Mouse (Mus musculus): Measurements from ENCODE around the gene Siah2. TPM values are rescaled to one million over a fixed set of nuclear protein-coding genes. Genes with fewer than 3 reads are reported as not detected.

Gene Siah2
- total RNA-seq, 2 experiments from 2014 or later: 19.4 to 23.2 TPM

DNA sequence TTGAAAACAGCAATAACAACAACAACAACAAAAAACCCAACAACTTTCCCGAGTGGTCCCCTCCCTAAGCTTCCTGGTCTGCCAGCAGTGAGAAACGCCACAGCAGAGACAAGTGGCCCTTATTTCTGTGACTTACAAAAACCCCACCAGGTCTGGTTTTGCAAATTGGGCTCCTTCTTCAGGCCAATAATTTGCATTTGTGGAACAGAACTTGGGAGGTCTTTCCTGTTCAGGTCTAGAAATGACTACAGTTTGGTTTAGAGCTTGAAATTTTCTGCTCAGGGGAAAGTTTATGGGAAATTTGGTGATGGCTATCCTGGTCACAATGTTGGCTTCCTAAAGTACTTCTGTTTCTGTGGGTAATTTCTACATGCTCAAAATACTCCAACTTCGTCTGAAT lies 4.6 kb upstream of the Siah2 start:
- no peak for DNase-seq
- intact Hi-C loops (cut with DNase I): no loop called here

DNA sequence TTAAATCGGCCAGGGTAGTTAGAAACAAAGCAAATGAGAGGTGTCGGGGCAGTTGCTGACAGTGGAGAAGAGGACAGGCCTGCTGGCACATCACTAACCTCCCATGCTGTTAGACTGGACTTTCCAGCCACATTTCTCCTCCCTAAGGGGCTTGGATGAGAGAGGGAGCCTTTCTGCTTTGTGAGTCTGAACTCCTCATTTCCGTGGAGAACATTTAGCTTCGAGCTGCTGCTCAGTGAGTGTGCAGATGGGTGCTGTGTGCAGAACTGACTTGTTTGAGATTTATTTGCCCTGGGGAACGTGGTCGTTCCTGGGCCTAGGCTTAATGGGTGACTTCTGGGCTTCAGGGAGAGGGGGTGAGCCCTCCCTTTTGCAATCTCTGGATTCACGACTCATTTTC lies 3.3 kb upstream of the Siah2 start:
- intact Hi-C loops (cut with DNase I): no loop called here
- no peak for DNase-seq

- intact Hi-C loops (cut with DNase I): no loop called here
- DNase-seq: no peak
Observed at GRCm38 (mm10) chr3:58695044-58695443, 2.8 kb upstream of the Siah2 start.

DNA sequence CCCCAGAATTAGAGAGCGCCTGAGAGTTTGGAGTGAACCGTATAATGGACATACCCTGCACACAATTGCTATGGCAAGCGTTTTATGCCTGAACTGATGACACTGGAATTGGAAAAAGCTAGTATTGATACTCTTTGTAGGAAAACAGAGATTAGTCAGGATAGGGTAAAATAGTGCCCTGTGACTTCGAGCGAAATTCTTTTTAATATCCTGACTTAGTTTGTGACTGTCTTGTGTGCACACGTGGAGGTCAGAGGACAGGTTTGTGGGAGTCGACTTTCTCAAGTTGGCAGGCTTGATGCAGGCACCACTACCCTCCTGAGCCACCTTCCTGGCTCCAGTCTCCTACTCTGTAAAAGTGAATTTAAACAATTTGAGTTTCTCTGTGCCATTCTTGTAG lies 1.1 kb upstream of the Siah2 start:
- intact Hi-C loops (cut with DNase I): no loop called here

DNA sequence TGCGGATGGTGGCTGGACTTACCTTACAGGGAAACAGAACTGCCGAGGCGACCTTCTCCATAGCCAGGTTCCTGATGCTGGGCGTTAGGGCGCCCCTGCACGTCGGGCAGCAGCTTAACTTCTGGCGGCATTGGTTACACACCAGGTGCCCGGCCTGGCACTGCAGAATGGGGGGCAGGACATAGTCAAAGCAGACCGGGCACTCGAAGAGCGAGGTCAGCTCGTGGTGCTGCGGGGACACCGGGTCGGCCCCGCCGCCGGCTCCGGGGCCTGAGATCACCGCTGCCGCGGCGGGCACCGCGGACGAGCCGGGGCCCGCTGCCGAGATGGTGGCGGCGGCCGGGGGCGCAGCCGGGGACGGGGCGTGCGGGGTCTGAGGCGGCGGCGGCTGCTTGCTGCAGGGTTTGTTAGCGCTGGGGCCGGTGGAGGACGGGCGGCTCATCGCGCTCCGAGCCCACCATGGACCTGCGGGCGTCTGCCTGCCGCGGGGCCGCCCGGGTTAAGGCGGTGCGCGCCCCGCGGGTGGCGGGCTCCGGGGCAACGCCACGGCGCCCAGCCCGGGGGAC lies 743 bp downstream of the Siah2 start:
- intact Hi-C loops (cut with DNase I): no loop called here
- peak; percentile 57 for DNase-seq

More for the DNA sequence above, 1.1 kb upstream of the Siah2 start:
- DNase-seq: no peak

GRCm38 (mm10) chr3:58690619-58691373 lies 1.4 kb downstream of the Siah2 start:
- peak; percentile 79 for DNase-seq
- intact Hi-C loops (cut with DNase I): no loop called here

DNA sequence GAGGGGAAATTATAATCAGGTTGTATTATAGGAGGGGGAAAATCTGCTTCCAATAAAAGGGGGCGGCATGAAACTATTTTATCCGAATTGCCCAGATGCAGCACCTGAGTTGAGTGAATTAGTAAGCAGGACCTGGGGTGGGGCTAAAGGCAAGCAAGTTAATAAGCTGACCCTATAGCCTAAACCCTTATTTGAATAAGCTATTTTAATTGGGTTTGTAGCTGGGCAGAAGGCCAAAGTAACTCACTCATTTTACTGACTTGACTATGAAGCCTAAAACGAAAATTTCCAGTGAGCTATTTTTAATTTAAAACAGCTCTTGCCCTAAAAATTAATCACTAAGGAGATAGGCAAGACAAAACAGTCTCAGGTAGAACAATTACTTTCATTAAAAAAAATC lies 2.5 kb downstream of the Siah2 start:
- DNase-seq: no peak
- intact Hi-C loops (cut with DNase I): no loop called here

- DNase-seq: no peak
- intact Hi-C loops (cut with DNase I): no loop called here
Observed at GRCm38 (mm10) chr3:58689105-58689504, 3.1 kb downstream of the Siah2 start.

- no peak for DNase-seq
- intact Hi-C loops (cut with DNase I): no loop called here
Observed at GRCm38 (mm10) chr3:58688551-58688950, 3.6 kb downstream of the Siah2 start.

- no peak for DNase-seq
- intact Hi-C loops (cut with DNase I): no loop called here
Observed at GRCm38 (mm10) chr3:58686922-58687284, 5.3 kb downstream of the Siah2 start.

GRCm38 (mm10) chr3:58686206-58686921 lies 5.8 kb downstream of the Siah2 start:
- no peak for DNase-seq
- intact Hi-C loops (cut with DNase I): no loop called here

DNA sequence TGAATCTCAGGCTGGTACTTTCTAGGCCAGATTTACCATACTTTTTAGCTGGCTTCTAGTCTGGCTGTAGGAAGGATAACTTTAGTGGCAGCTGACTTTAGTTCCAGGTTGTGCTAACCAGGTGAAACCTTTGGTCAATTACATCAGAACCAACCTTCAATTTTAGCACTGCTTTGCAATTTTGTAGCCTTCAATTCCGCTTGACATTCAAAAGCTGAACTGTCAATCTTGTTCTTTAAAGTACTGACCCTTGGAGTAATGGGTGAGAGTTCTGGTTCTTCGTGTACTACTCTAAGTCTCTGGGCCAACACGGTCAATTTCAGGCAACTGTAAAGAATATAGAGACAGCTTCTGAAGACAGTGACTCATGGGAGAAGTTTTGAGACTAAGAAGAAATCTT lies 6.8 kb downstream of the Siah2 start:
- no peak for DNase-seq
- intact Hi-C loops (cut with DNase I): no loop called here

DNA sequence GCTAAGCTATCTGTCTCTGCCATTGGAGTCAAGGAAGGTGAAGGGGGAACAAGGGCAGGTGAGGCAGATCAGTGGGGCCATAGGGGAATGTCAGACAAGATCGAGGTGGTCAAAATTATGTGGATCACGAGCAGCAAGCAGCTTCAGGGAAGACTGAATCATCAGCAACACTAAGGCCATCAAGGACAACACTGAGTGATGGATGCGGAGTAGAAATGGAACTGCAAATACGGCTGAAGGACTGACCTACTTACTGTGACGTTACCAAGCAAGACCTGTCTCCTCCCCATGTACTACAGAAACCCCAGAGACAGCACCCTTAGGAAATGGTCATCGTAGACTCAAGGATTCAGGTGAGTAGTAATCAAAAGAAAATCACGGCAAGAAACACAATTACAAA lies 8.9 kb downstream of the Siah2 start:
- intact Hi-C loops (cut with DNase I): no loop called here
- DNase-seq: no peak

- no peak for DNase-seq
- intact Hi-C loops (cut with DNase I): no loop called here
Observed at GRCm38 (mm10) chr3:58682336-58682735, 9.9 kb downstream of the Siah2 start.

- intact Hi-C loops (cut with DNase I): no loop called here
- DNase-seq: no peak
Observed at GRCm38 (mm10) chr3:58681831-58682230, 10.4 kb downstream of the Siah2 start.

GRCm38 (mm10) chr3:58680943-58681637 lies 11.1 kb downstream of the Siah2 start:
- intact Hi-C loops (cut with DNase I): no loop called here
- DNase-seq: no peak

DNA sequence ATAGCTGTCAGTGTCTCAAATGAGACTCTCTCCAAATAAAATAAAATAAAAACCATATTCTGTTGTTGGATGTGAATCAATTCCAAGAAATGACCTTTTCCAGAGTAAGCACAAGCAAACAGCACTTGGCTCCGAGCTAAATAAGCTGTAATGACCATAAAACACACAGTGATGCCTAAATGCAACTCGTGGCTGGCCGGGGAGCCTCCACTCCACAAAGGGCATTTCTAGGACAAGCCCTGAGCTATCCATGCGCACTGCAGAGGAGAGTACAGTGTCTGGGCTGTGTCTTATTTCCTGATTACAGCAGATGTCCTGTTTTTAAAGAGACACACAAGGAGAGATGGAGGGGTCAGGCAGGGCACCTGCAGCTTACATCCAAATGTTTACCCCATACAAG lies 12.2 kb downstream of the Siah2 start:
- intact Hi-C loops (cut with DNase I): no loop called here
- DNase-seq: no peak

DNA sequence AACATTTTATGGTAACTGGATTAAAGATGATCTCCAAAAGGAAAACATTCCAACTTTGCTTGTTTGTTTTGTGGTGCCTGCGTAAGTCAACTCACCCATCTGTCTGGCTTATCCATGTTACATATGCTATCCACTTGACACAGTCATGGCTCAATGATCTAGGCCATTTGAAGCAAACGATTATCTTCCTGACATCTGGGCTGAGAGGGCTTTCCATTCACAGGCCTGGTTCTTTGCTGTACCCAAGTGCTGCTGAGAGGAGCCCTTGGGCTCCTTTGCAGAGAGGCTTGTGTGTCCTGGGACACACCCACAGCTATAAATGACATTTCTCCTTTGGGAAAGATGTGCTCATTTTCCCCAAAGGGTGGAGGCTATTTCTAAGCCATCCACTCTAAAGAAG lies 13.3 kb downstream of the Siah2 start:
- DNase-seq: no peak
- intact Hi-C loops (cut with DNase I): no loop called here

DNA sequence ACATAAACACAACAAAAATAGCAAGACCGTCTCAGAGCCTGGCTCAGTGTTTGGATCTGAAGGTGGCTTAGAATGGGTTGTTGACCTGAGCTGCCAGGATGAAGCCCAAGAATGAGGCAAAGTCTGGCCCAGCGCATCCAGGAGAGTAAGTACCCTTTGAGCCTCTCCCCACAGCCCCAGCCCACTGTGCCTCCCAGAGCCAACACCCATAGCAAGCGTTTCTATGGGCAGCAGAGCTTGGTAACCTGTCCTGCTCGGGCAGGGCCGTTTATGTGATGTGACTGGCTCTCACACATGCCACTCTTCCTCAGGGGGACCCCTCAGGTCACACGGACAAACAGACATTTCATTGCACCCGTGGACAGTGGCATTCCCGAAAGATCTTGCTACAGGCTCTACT lies 13.8 kb downstream of the Siah2 start:
- intact Hi-C loops (cut with DNase I): no loop called here
- peak; percentile 22 for DNase-seq

- peak; percentile 32 for DNase-seq
- intact Hi-C loops (cut with DNase I): no loop called here
Observed at GRCm38 (mm10) chr3:58677615-58678014, 14.6 kb downstream of the Siah2 start.

DNA sequence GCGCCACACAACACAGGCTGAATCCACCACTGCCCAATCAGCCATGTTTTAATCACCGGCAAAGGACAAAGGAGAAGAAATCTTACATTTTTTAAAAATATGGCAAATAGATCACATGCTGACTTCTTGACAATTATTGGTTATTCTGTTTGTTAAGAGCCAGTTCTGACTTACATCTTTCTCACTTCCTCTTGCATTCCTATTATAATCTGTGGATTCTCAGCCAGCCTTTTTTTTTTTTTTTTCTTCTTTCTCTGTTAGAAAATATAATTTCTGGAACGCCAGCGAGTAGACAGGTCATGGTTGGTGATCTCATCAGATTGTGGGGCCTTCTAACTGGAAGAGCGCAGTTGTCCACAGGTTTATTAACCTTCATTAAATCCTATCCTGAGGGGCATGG lies 18.9 kb downstream of the Siah2 start:
- no peak for DNase-seq
- intact Hi-C loops (cut with DNase I): no loop called here

All from left cerebral cortex, postnatal 4 days (tissue).